Mouse (Mus musculus): ENCODE measurements around the gene Jtb. TPM values are rescaled to one million over a fixed set of nuclear protein-coding genes. Genes with fewer than 3 reads are reported as not detected.
A peak's percentile ranks its signal among the peaks of the same experiment; 100 is the strongest.

Gene Jtb
- total and polyA plus RNA-seq, 2 experiments from 2014 or later, result 52.5 to 115 TPM

- TF ChIP-seq CTCF (IDR thresholded peaks at IDR 0.05; ENCODE audit: low read depth), result no peak
- Histone ChIP-seq H3K27ac (no peak overlapping the region), H3K4me1 (ENCODE audit: insufficient read depth, low read length) (no peaks in the 10 kb centered on the region), H3K4me3 (ENCODE audit: low read length) (no peak overlapping the region), H3K27me3 (ENCODE audit: insufficient read depth, low read length) (no peaks in the 10 kb centered on the region), H3K9me3 (ENCODE audit: low read length) (no peaks in the 10 kb centered on the region), H3K4me2 (ENCODE audit: low read depth, low read length) (no peak overlapping the region), H3K36me3 (ENCODE audit: insufficient read depth, low read length) (peaks cover 53% of the 10 kb centered on the region), H3K9ac (replicated peaks; ENCODE audit: low read length) (no peak overlapping the region)
- DNase-seq (ENCODE audit: low spot score), result no peak
- 92% methylated on average over 5 of the region's 5 CpGs for WGBS
- ATAC-seq, result no peak
Measured at GRCm38 (mm10) chr3:90263121-90263771, 31.8 kb downstream of the Jtb start.

GRCm38 (mm10) chr3:90264687-90265033, 33.3 kb downstream of the Jtb start:
- 33% methylated on average over 10 of the region's 10 CpGs for WGBS

DNA sequence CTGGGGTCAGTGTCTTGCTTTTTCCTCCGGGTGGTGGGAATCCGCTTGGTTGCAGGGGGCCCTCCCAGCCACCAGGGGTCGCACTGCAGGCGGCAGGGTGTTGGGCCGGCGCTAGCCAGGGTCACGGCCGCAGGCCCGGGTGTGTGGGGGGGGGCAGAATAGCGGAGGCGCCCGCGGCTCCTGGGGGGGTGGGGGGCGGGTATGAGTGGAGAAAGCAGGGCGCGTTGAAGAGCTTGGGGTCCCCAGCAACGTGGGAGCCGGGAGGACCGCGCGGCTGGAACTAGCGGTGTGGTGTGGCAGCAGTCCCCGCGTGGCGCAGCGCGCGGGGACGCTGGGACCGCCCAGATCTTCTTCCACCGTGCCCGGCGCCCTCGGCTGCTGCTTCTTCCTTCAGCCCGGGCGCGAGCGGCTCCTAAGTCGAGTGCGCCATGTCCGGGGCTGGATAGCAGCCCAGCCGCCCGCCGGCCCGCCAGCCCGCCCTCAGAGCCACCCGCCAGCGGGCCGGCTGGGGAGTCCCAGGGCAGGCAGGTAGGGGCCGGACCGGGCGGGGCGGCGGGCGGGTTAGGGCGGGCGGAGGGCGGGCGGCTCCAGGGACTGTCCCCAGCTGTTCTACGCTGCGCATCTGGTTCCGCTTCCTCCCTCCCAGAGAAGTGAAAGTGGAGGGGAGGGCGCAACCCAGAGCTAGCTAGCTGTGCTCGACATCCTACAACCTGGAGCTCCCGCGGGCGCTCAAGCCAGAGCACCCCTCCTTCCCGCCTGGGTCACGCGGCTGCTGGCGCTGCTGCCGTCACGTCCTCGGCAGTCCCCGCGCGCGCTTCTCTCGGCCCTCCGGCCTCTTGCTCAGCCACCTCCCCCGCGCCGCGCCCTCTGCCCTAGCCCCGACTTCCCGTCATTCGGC, 33.9 kb downstream of the Jtb start, which contains the start of gene Dennd4b:
Dennd4b (plus strand) TSS at position 152 of the 898 bp plus-strand sequence.
- no peaks in the 10 kb centered on the region for H3K9me3 ChIP-seq (ENCODE audit: low read length)
- no peaks in the 10 kb centered on the region for H3K4me1 ChIP-seq (ENCODE audit: insufficient read depth, low read length)
- peak; percentile 89 for TF ChIP-seq CTCF (IDR thresholded peaks at IDR 0.05; ENCODE audit: low read depth)
- H3K4me3 ChIP-seq (ENCODE audit: low read length), result peak within 1 kb of the TSS; percentile 68
- H3K36me3 ChIP-seq (ENCODE audit: insufficient read depth, low read length), result peaks cover 35% of the 10 kb centered on the region
- ATAC-seq, result peak; percentile 85
- peak within 1 kb of the TSS; percentile 85 for H3K4me2 ChIP-seq (ENCODE audit: low read depth, low read length)
- H3K27ac ChIP-seq, result peak within 1 kb of the TSS; percentile 94
- H3K9ac ChIP-seq (replicated peaks; ENCODE audit: low read length), result peak within 1 kb of the TSS; percentile 80
- H3K27me3 ChIP-seq (ENCODE audit: insufficient read depth, low read length), result no peaks in the 10 kb centered on the region
- WGBS, result 2% methylated on average over 54 of the region's 87 CpGs
- peak; percentile 87 for DNase-seq (ENCODE audit: low spot score)

More at GRCm38 (mm10) chr3:90264687-90265033, 33.3 kb downstream of the Jtb start:
- DNase-seq (ENCODE audit: low spot score) (no peak), ATAC-seq (no peak)
- Histone ChIP-seq H3K27ac (peak overlapping the region; percentile 94), H3K4me1 (ENCODE audit: insufficient read depth, low read length) (no peaks in the 10 kb centered on the region), H3K4me2 (ENCODE audit: low read depth, low read length) (peak overlapping the region; percentile 85), H3K4me3 (ENCODE audit: low read length) (peak overlapping the region; percentile 68; the same call in 1 of the 2 replicates), H3K36me3 (ENCODE audit: insufficient read depth, low read length) (peaks cover 42% of the 10 kb centered on the region), H3K27me3 (ENCODE audit: insufficient read depth, low read length) (no peaks in the 10 kb centered on the region), H3K9me3 (ENCODE audit: low read length) (no peaks in the 10 kb centered on the region), H3K9ac (replicated peaks; ENCODE audit: low read length) (peak overlapping the region; percentile 80)
- TF ChIP-seq CTCF (IDR thresholded peaks at IDR 0.05; ENCODE audit: low read depth), result no peak

DNA sequence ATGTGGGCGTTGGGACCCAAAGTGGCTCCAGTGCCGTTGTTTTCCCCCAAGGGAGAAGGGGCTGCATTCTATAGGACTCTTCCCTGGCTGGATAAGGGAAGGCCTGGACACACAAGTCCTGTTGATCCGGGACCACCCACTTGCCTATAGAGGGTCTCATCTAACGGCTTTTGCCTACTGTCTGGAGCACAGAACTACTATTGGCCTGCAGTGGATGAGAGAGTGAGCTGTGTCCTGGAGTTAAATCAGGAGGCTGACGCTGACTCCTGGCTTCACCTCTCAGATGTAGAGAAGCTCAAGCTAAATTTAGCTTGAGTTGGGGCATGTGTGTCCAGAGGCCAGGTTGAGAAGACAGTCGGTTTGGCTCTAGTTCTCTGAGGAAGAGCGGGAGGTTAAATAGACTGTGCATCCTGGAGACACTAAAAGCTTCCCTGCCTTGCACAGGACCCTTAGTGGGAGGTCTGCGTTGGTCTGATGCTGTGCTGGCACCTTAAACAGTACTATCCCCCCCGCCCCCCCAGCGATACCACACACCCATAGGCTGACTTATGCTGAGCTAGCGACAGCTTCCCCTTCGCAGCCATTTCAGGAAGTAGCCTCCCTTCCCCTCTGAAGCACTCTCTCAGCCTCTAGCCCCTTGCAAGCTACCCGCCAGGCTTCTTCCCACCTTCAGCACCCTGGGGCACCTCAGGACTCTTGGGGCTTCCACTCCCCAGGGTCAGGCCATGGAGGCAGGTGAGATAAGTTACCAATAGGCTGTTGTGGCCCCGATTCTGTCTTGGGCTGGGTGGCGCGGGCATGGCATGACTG, 34.7 kb downstream of the Jtb start:
- Histone ChIP-seq H3K9ac (replicated peaks; ENCODE audit: low read length) (peak overlapping the region; percentile 80), H3K4me3 (ENCODE audit: low read length) (peak overlapping the region; percentile 68), H3K9me3 (ENCODE audit: low read length) (no peaks in the 10 kb centered on the region), H3K4me2 (ENCODE audit: low read depth, low read length) (peak overlapping the region; percentile 85), H3K4me1 (ENCODE audit: insufficient read depth, low read length) (no peaks in the 10 kb centered on the region), H3K36me3 (ENCODE audit: insufficient read depth, low read length) (peaks cover 27% of the 10 kb centered on the region), H3K27me3 (ENCODE audit: insufficient read depth, low read length) (no peaks in the 10 kb centered on the region), H3K27ac (peak overlapping the region; percentile 94)
- TF ChIP-seq CTCF (IDR thresholded peaks at IDR 0.05; ENCODE audit: low read depth), result no peak
- WGBS, result 23% methylated on average over 15 of the region's 16 CpGs
- ATAC-seq, result peak; percentile 52
- no peak for DNase-seq (ENCODE audit: low spot score)

- ATAC-seq (no peak), DNase-seq (ENCODE audit: low spot score) (no peak)
- no peak overlapping the region for H3K27ac ChIP-seq
- H3K4me3 ChIP-seq (ENCODE audit: low read length), result no peak overlapping the region
- H3K36me3 ChIP-seq (ENCODE audit: insufficient read depth, low read length), result peaks cover 24% of the 10 kb centered on the region
- H3K4me2 ChIP-seq (ENCODE audit: low read depth, low read length), result peak overlapping the region; percentile 85; the same call in 1 of the 2 replicates
- no peak overlapping the region for H3K9ac ChIP-seq (replicated peaks; ENCODE audit: low read length)
- no peaks in the 10 kb centered on the region for H3K27me3 ChIP-seq (ENCODE audit: insufficient read depth, low read length)
- H3K4me1 ChIP-seq (ENCODE audit: insufficient read depth, low read length), result no peaks in the 10 kb centered on the region
- 92% methylated on average over 20 of the region's 20 CpGs for WGBS
- TF ChIP-seq CTCF (IDR thresholded peaks at IDR 0.05; ENCODE audit: low read depth), result no peak
- H3K9me3 ChIP-seq (ENCODE audit: low read length), result no peaks in the 10 kb centered on the region
Measured at GRCm38 (mm10) chr3:90266901-90267775, 35.7 kb downstream of the Jtb start.

Data from hindbrain, postnatal 0 days (tissue).